Mouse (Mus musculus): ENCODE data around the gene Ide.

The Ide gene

DNA sequence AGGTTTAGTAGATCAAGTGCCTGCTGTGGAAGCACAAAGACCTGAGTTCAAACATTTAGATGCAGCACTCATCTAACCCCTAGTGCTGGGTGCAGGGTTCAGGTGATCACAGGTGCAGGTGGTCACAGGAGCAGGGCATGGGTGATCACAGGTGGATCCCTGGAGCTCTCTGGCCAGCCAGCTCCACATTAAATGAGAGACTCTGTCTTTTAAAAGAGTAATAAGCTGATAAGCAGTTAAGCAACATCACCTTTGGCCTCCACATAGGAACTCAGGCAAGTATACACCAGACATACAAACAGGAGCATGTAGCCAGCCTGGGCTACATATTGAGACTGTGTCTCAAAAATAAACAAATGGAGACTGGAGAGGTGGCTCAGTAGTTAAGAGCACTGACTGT lies 11.3 kb upstream of the Ide start:
- CTCF ChIA-PET, result no interaction called here

GRCm38 (mm10) chr19:37348331-37348730 lies 10.7 kb upstream of the Ide start:
- POLR2A ChIA-PET, result interaction anchor here in 2 of 4 experiments (0.6 to 3.9 kb wide), 10 partner anchors 10 to 405 kb away, joined by 3 to 32 read pairs (median 3); partner anchors contain the start of gene Ide (in 1 of the 2)

More for the DNA sequence above, 11.3 kb upstream of the Ide start:
- POLR2A ChIA-PET, result interaction anchor here in 2 of 4 experiments (0.6 to 3.9 kb wide), 11 partner anchors 9 to 960 kb away, joined by 3 to 32 read pairs (median 3); partner anchors contain the start of gene Ide (in 1 of the 2)

GRCm38 (mm10) chr19:37346258-37346657 lies 8.6 kb upstream of the Ide start:
- POLR2A ChIA-PET, result interaction anchor here in 2 of 4 experiments (0.7 to 1.8 kb wide), 5 partner anchors 9 to 88 kb away, joined by 3 to 8 read pairs (median 4); partner anchors contain the start of gene Hhex (in 1 of the 2)

More at GRCm38 (mm10) chr19:37348331-37348730, 10.7 kb upstream of the Ide start:
- CTCF ChIA-PET, result interaction anchor here in 1 of 4 experiments (0.6 kb wide), 1 partner anchor 182 kb away, joined by 4 read pairs; no protein-coding TSS in a partner anchor

DNA sequence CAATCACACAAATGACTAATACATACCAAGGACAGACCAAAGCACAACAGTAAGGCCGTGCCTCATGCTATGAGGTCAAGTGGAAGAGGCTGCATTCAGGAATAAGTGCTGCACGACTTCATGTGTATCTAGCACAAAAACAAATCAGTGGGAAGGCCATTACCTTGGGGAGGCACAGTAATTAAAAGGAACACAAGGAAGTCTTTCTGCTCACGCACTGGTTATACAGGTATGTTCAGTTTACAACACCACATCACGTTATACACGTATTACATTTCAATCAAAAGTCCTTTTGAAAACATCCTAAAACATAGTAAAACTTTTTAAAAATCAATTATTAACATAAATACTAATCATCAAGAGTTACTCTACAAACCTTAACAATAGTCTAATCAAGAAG lies 6.2 kb upstream of the Ide start:
- POLR2A ChIA-PET, result interaction anchor here in 1 of 4 experiments (0.9 kb wide), 1 partner anchor 8 kb away, joined by 3 read pairs; no protein-coding TSS in a partner anchor
- CTCF ChIA-PET, result no interaction called here

More at GRCm38 (mm10) chr19:37346258-37346657, 8.6 kb upstream of the Ide start:
- CTCF ChIA-PET, result no interaction called here

GRCm38 (mm10) chr19:37340931-37341330 lies 3.3 kb upstream of the Ide start:
- CTCF ChIA-PET, result interaction anchor here in 3 of 4 experiments (0.6 to 0.7 kb wide), 3 partner anchors 89 to 517 kb away, joined by 3 to 6 read pairs (median 3); no protein-coding TSS in a partner anchor

GRCm38 (mm10) chr19:37340495-37340894 lies 2.8 kb upstream of the Ide start:
- ChIA-PET CTCF (interaction anchor here in 3 of 4 experiments (0.6 kb wide), 3 partner anchors 88 to 517 kb away, joined by 3 to 6 read pairs (median 3); no protein-coding TSS in a partner anchor), POLR2A (interaction anchor here in 3 of 4 experiments (0.5 to 4.9 kb wide), 14 partner anchors 9 to 410 kb away, joined by 3 to 32 read pairs (median 4); partner anchors contain the start of gene Kif11 (in 1 of the 3))

More at GRCm38 (mm10) chr19:37340931-37341330, 3.3 kb upstream of the Ide start:
- POLR2A ChIA-PET, result interaction anchor here in 2 of 4 experiments (1.2 to 4.9 kb wide), 6 partner anchors 8 to 411 kb away, joined by 3 to 32 read pairs (median 4); partner anchors contain the start of gene Kif11 (in 1 of the 2)

DNA sequence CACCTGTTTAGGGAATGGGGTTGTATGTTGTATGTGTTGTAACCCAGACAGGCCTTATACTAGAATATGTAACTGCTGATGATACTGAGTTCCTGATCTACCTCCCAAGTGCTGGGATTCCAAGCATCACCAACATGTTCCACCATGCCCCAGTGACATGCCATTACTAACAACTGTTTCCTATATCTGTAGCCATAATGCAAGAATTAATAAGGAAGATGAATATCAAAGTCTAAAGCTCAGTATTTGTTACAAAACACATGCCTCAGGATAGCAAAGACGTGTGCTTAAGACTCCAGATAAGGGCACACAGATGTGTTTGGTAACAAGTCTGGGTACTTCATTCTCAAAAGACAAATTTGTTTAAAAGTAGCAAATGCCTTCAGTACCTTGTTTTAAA lies 2.3 kb downstream of the Ide start:
- ChIA-PET CTCF (interaction anchor here in 1 of 4 experiments (0.6 kb wide), 1 partner anchor 784 kb away, joined by 6 read pairs; no protein-coding TSS in a partner anchor), POLR2A (interaction anchor here in 2 of 4 experiments (0.8 to 2.8 kb wide), 8 partner anchors 11 to 410 kb away, joined by 3 to 10 read pairs (median 6); partner anchors contain the start of genes Btaf1 (in 1 of the 2) and Kif11 (in 1 of the 2))

- POLR2A ChIA-PET, result interaction anchor here in 2 of 4 experiments (0.5 to 2.3 kb wide), 3 partner anchors 13 to 149 kb away, joined by 3 to 5 read pairs (median 4); no protein-coding TSS in a partner anchor
- CTCF ChIA-PET, result no interaction called here
Measured at GRCm38 (mm10) chr19:37333357-37333756, 4.3 kb downstream of the Ide start.

GRCm38 (mm10) chr19:37332726-37333125 lies 4.9 kb downstream of the Ide start:
- POLR2A ChIA-PET, result interaction anchor here in 1 of 4 experiments (1.0 to 1.3 kb wide), 2 partner anchors 13 to 16 kb away, joined by 3 read pairs; no protein-coding TSS in a partner anchor
- CTCF ChIA-PET, result no interaction called here

GRCm38 (mm10) chr19:37327216-37327615 lies 10.4 kb downstream of the Ide start:
- CTCF ChIA-PET, result interaction anchor here in 1 of 4 experiments (0.7 kb wide), 1 partner anchor 14 kb away, joined by 3 read pairs; no protein-coding TSS in a partner anchor
- POLR2A ChIA-PET, result interaction anchor here in 1 of 4 experiments (1.2 kb wide), 1 partner anchor 15 kb away, joined by 5 read pairs; no protein-coding TSS in a partner anchor

DNA sequence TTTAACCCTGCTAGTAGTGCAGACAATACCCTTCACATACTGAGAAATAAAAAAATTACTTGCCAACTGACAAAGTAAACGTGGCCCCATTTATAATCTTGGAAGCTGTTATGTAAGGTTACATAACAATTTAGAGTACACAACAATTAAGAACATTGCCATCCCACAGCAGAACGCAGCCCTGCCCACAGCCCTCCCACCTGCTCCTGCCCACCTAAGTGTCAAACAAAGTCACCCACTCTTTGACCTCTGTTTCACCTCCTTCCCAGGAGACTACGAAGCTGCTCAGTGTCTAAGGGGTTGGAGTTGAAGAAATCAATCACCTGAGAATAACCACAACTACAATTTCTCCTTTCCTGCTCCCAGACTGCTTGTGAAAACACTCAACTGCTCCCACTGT lies 14.1 kb downstream of the Ide start:
- ChIA-PET POLR2A (interaction anchor here in 2 of 4 experiments (0.6 to 4.5 kb wide), 3 partner anchors 12 to 85 kb away, joined by 3 to 29 read pairs (median 3); no protein-coding TSS in a partner anchor), CTCF (interaction anchor here in 2 of 4 experiments (0.6 to 0.7 kb wide), 2 partner anchors 63 to 417 kb away, joined by 3 to 10 read pairs; no protein-coding TSS in a partner anchor)

GRCm38 (mm10) chr19:37320802-37321619 lies 16.6 kb downstream of the Ide start:
- POLR2A ChIA-PET, result interaction anchor here (0.8 to 4.5 kb wide), 11 partner anchors 8 to 56 kb away, joined by 3 to 29 read pairs (median 4); partner anchors contain the start of gene Kif11 (in 1 of the 4)

DNA sequence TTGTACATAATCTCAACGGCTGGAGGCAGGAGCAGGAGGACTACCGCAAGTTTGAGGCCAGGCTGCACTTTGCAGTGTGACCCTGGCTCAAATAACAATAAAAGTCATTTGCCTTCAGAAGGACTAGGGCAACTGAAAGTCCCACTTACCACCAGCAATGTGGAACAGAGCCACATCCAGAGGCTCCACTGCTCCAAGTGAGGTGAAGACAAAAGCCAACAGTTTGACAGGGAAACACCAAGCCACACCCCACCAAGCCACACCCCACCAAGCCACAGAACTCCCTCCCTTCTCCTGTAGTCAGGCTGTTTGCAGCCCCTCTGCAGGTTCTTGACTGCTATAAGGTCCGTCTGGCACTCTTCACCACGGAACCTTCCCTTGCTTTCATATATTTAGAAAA lies 20.3 kb downstream of the Ide start:
- ChIA-PET POLR2A (interaction anchor here in 1 of 4 experiments (0.5 to 2.1 kb wide), 7 partner anchors 8 to 362 kb away, joined by 3 to 7 read pairs (median 4); partner anchors contain the start of gene Kif11), CTCF (no interaction called here)

More at GRCm38 (mm10) chr19:37320802-37321619, 16.6 kb downstream of the Ide start:
- CTCF ChIA-PET, result interaction anchor here in 2 of 4 experiments (0.6 to 0.7 kb wide), 2 partner anchors 17 to 18 kb away, joined by 3 read pairs; partner anchors contain the start of gene Ide (in 1 of the 2)

- POLR2A ChIA-PET, result interaction anchor here in 2 of 4 experiments (1.5 to 1.8 kb wide), 2 partner anchors 10 to 11 kb away, joined by 3 to 5 read pairs; no protein-coding TSS in a partner anchor
Measured at GRCm38 (mm10) chr19:37315091-37315490, 22.6 kb downstream of the Ide start.

GRCm38 (mm10) chr19:37311426-37311825 lies 26.2 kb downstream of the Ide start:
- CTCF ChIA-PET, result interaction anchor here in 1 of 4 experiments (1.0 kb wide), 1 partner anchor 218 kb away, joined by 3 read pairs; no protein-coding TSS in a partner anchor

More at GRCm38 (mm10) chr19:37315091-37315490, 22.6 kb downstream of the Ide start:
- CTCF ChIA-PET, result no interaction called here

GRCm38 (mm10) chr19:37310133-37310532 lies 27.5 kb downstream of the Ide start:
- ChIA-PET POLR2A (interaction anchor here in 3 of 4 experiments (0.6 to 4.7 kb wide), 10 partner anchors 8 to 387 kb away, joined by 3 to 29 read pairs (median 6); partner anchors contain the start of genes Cyp26a1 (in 1 of the 3) and Kif11 (in 1 of the 3)), CTCF (no interaction called here)

More at GRCm38 (mm10) chr19:37311426-37311825, 26.2 kb downstream of the Ide start:
- POLR2A ChIA-PET, result interaction anchor here in 2 of 4 experiments (0.8 to 4.7 kb wide), 15 partner anchors 8 to 393 kb away, joined by 3 to 29 read pairs (median 5); partner anchors contain the start of genes Ide (in 1 of the 2) and Kif11 (in 1 of the 2)

- POLR2A ChIA-PET, result interaction anchor here in 2 of 4 experiments (0.6 to 1.5 kb wide), 8 partner anchors 9 to 65 kb away, joined by 3 to 7 read pairs (median 4); no protein-coding TSS in a partner anchor
Measured at GRCm38 (mm10) chr19:37308941-37309340, 28.7 kb downstream of the Ide start.

More at GRCm38 (mm10) chr19:37308941-37309340, 28.7 kb downstream of the Ide start:
- CTCF ChIA-PET, result no interaction called here
